Mouse (Mus musculus) 416B (cell line): ENCODE data around the gene Vmn2r68.

Experiments used
- DNase-seq: peaks from one replicate; pipeline ENCODE4 v3.0.0; 2011; ENCODE audit warnings: low read depth

Gene Vmn2r68

GRCm38 (mm10) chr7:85237683-85238082, at the start of gene Vmn2r68:
Vmn2r68 (minus strand) TSS chr7:85237783.
- no peak for DNase-seq
